Mouse (Mus musculus): ENCODE measurements around the gene Mrvi1. TPM values are rescaled to one million over a fixed set of nuclear protein-coding genes. Genes with fewer than 3 reads are reported as not detected.

Gene Mrvi1
- polyA plus RNA-seq, 1 experiment from 2014 or later: 4.0 TPM

- ATAC-seq (ENCODE audit: insufficient read depth): no peak
- H3K9me3 ChIP-seq (replicated peaks): no peaks in the 10 kb centered on the region
- H3K4me3 ChIP-seq (replicated peaks): no peak overlapping the region
- H3K4me1 ChIP-seq (replicated peaks): peaks cover 13% of the 10 kb centered on the region
- no peak overlapping the region for H3K9ac ChIP-seq
- no peak overlapping the region for H3K27ac ChIP-seq (replicated peaks)
- H3K4me2 ChIP-seq: no peak overlapping the region
- 37% methylated on average over 6 of the region's 6 CpGs for WGBS (ENCODE audit: insufficient replicate concordance)
- no peaks in the 10 kb centered on the region for H3K36me3 ChIP-seq (replicated peaks)
- no peaks in the 10 kb centered on the region for H3K27me3 ChIP-seq
Observed at GRCm38 (mm10) chr7:110954072-110954858, 28.0 kb downstream of the Mrvi1 start.

GRCm38 (mm10) chr7:110953210-110953609 lies 29.1 kb downstream of the Mrvi1 start:
- Histone ChIP-seq H3K27me3 (no peaks in the 10 kb centered on the region), H3K4me3 (replicated peaks) (no peak overlapping the region), H3K9ac (no peak overlapping the region), H3K9me3 (replicated peaks) (no peaks in the 10 kb centered on the region), H3K36me3 (replicated peaks) (no peaks in the 10 kb centered on the region), H3K4me2 (no peak overlapping the region), H3K4me1 (replicated peaks) (peaks cover 13% of the 10 kb centered on the region), H3K27ac (replicated peaks) (no peak overlapping the region)
- 30% methylated on average over 1 of the region's 1 CpGs for WGBS (ENCODE audit: insufficient replicate concordance)
- ATAC-seq (ENCODE audit: insufficient read depth): no peak

GRCm38 (mm10) chr7:110950621-110950925 lies 31.7 kb downstream of the Mrvi1 start:
- no peaks in the 10 kb centered on the region for H3K9me3 ChIP-seq (replicated peaks)
- no peaks in the 10 kb centered on the region for H3K36me3 ChIP-seq (replicated peaks)
- H3K27me3 ChIP-seq: no peaks in the 10 kb centered on the region
- ATAC-seq (ENCODE audit: insufficient read depth): no peak
- no peak overlapping the region for H3K4me2 ChIP-seq
- 0 out of 2 replicates have a peak, but pooled peaks cover 3% of the 10 kb centered on the region for H3K4me1 ChIP-seq (replicated peaks)
- H3K4me3 ChIP-seq (replicated peaks): no peak overlapping the region
- no peak overlapping the region for H3K9ac ChIP-seq
- H3K27ac ChIP-seq (replicated peaks): no peak overlapping the region

GRCm38 (mm10) chr7:110949785-110950620 lies 32.3 kb downstream of the Mrvi1 start:
- H3K9ac ChIP-seq: no peak overlapping the region
- ATAC-seq (ENCODE audit: insufficient read depth): no peak
- H3K4me1 ChIP-seq (replicated peaks): 0 out of 2 replicates have a peak, but pooled peaks cover 3% of the 10 kb centered on the region
- WGBS (ENCODE audit: insufficient replicate concordance): 71% methylated on average over 13 of the region's 13 CpGs
- H3K4me3 ChIP-seq (replicated peaks): no peak overlapping the region
- no peaks in the 10 kb centered on the region for H3K36me3 ChIP-seq (replicated peaks)
- H3K27ac ChIP-seq (replicated peaks): no peak overlapping the region
- H3K27me3 ChIP-seq: no peaks in the 10 kb centered on the region
- H3K4me2 ChIP-seq: no peak overlapping the region
- no peaks in the 10 kb centered on the region for H3K9me3 ChIP-seq (replicated peaks)

- 56% methylated on average over 3 of the region's 3 CpGs for WGBS (ENCODE audit: insufficient replicate concordance)
- no peak overlapping the region for H3K4me3 ChIP-seq (replicated peaks)
- peaks cover 3% of the 10 kb centered on the region; the same call in 1 of the 2 replicates for H3K4me1 ChIP-seq (replicated peaks)
- H3K4me2 ChIP-seq: no peak overlapping the region
- H3K9me3 ChIP-seq (replicated peaks): no peaks in the 10 kb centered on the region
- no peak for ATAC-seq (ENCODE audit: insufficient read depth)
- no peaks in the 10 kb centered on the region for H3K36me3 ChIP-seq (replicated peaks)
- no peak overlapping the region for H3K9ac ChIP-seq
- H3K27ac ChIP-seq (replicated peaks): no peak overlapping the region
- no peaks in the 10 kb centered on the region for H3K27me3 ChIP-seq
Observed at GRCm38 (mm10) chr7:110948579-110948978, 33.7 kb downstream of the Mrvi1 start.

- ATAC-seq (ENCODE audit: insufficient read depth): no peak
- no peak overlapping the region for H3K27ac ChIP-seq (replicated peaks)
- no peaks in the 10 kb centered on the region for H3K27me3 ChIP-seq
- 49% methylated on average over 6 of the region's 6 CpGs for WGBS (ENCODE audit: insufficient replicate concordance)
- H3K4me1 ChIP-seq (replicated peaks): no peaks in the 10 kb centered on the region; the same call in 1 of the 2 replicates
- H3K36me3 ChIP-seq (replicated peaks): no peaks in the 10 kb centered on the region
- H3K9me3 ChIP-seq (replicated peaks): no peaks in the 10 kb centered on the region
- no peak overlapping the region for H3K9ac ChIP-seq
- H3K4me2 ChIP-seq: no peak overlapping the region
- H3K4me3 ChIP-seq (replicated peaks): no peak overlapping the region
Observed at GRCm38 (mm10) chr7:110947616-110948015, 34.6 kb downstream of the Mrvi1 start.

- Histone ChIP-seq H3K9ac (no peak overlapping the region), H3K4me1 (replicated peaks) (peaks cover 7% of the 10 kb centered on the region), H3K27ac (replicated peaks) (no peak overlapping the region), H3K4me2 (no peak overlapping the region), H3K9me3 (replicated peaks) (no peaks in the 10 kb centered on the region), H3K27me3 (no peaks in the 10 kb centered on the region), H3K36me3 (replicated peaks) (no peaks in the 10 kb centered on the region), H3K4me3 (replicated peaks) (no peak overlapping the region)
- WGBS (ENCODE audit: insufficient replicate concordance): 69% methylated on average over 6 of the region's 6 CpGs
- ATAC-seq (ENCODE audit: insufficient read depth): no peak
Observed at GRCm38 (mm10) chr7:110946731-110947130, 35.5 kb downstream of the Mrvi1 start.

- ATAC-seq (ENCODE audit: insufficient read depth): no peak
- H3K9ac ChIP-seq: no peak overlapping the region
- no peaks in the 10 kb centered on the region for H3K36me3 ChIP-seq (replicated peaks)
- no peak overlapping the region for H3K4me2 ChIP-seq
- H3K9me3 ChIP-seq (replicated peaks): no peaks in the 10 kb centered on the region
- H3K27me3 ChIP-seq: no peaks in the 10 kb centered on the region
- peaks cover 21% of the 10 kb centered on the region for H3K4me1 ChIP-seq (replicated peaks)
- H3K4me3 ChIP-seq (replicated peaks): no peak overlapping the region
- no peak overlapping the region for H3K27ac ChIP-seq (replicated peaks)
- WGBS (ENCODE audit: insufficient replicate concordance): 81% methylated on average over 5 of the region's 5 CpGs
Observed at GRCm38 (mm10) chr7:110944321-110944720, 37.9 kb downstream of the Mrvi1 start.

GRCm38 (mm10) chr7:110941701-110942530 lies 40.3 kb downstream of the Mrvi1 start:
- H3K4me3 ChIP-seq (replicated peaks): no peak overlapping the region
- 42% methylated on average over 6 of the region's 6 CpGs for WGBS (ENCODE audit: insufficient replicate concordance)
- H3K27me3 ChIP-seq: 0 out of 2 replicates have a peak, but pooled peaks cover 4% of the 10 kb centered on the region
- 0 out of 2 replicates have a peak overlapping the region, but pooled peaks have one; percentile 9 for H3K4me2 ChIP-seq
- no peaks in the 10 kb centered on the region for H3K9me3 ChIP-seq (replicated peaks)
- H3K4me1 ChIP-seq (replicated peaks): peaks cover 21% of the 10 kb centered on the region
- H3K36me3 ChIP-seq (replicated peaks): no peaks in the 10 kb centered on the region
- H3K27ac ChIP-seq (replicated peaks): peak overlapping the region; percentile 79
- ATAC-seq (ENCODE audit: insufficient read depth): peak; percentile 87
- peak overlapping the region; percentile 6; the same call in 1 of the 2 replicates for H3K9ac ChIP-seq

GRCm38 (mm10) chr7:110941116-110941521 lies 41.1 kb downstream of the Mrvi1 start:
- Histone ChIP-seq H3K27ac (replicated peaks) (peak overlapping the region; percentile 79), H3K9ac (peak overlapping the region; percentile 6; the same call in 1 of the 2 replicates), H3K4me1 (replicated peaks) (peaks cover 21% of the 10 kb centered on the region), H3K4me3 (replicated peaks) (no peak overlapping the region), H3K9me3 (replicated peaks) (no peaks in the 10 kb centered on the region), H3K4me2 (peak overlapping the region; percentile 9; the same call in 1 of the 2 replicates), H3K36me3 (replicated peaks) (no peaks in the 10 kb centered on the region), H3K27me3 (0 out of 2 replicates have a peak, but pooled peaks cover 4% of the 10 kb centered on the region)
- ATAC-seq (ENCODE audit: insufficient read depth): peak; percentile 51
- 30% methylated on average over 4 of the region's 4 CpGs for WGBS (ENCODE audit: insufficient replicate concordance)
